Mouse (Mus musculus): ENCODE measurements around the gene Mcm5.

DNA sequence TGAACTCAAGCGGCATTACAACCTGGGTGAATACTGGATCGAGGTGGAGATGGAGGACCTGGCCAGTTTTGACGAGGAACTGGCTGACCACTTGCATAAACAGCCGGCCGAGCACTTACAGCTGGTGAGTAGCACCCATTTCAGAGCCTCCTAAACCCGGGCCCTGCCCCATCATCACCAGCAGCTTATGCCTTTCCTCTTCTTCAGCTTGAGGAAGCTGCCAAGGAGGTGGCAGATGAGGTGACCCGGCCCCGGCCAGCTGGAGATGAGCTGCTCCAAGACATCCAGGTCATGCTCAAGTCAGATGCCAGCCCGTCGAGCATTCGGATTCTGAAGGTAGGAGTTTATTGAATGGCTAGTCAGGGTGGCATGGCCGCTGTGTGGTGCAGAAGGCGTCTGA, 724 bp downstream of the Mcm5 start:
- TF ChIP-seq CTCF (IDR thresholded peaks at IDR 0.05; ENCODE audit: insufficient read depth, low read length), result no peak
- no peak for TF ChIP-seq POLR2A (IDR thresholded peaks at IDR 0.05; ENCODE audit: borderline replicate concordance, extremely low read depth, low read depth, low read length)
